Comparison of ENCODE assay signal across 12 mouse cellular contexts in the genomic region with DNA sequence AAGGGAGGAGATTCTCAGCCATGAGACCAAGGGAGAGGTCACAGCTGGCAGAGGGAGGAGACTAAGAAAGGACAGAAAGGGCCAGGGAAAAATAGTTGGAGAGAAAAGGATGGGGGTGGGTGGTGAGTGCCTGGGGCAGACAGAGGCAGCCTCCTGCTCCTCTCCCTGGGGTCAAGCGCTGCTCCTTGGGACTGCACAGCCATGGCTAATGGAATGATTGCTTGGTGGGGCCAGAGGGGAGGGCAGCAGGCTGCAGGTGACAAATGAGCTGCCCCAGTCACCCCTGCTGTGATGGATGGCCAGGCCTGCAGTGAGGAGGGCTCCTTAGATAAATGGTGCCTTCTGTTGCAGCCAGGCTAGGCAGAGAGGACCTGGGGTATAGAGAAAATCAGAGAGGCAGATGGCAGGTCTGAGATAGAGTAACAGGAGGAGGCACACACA. TPM values are rescaled to one million over a fixed set of nuclear protein-coding genes. Genes with fewer than 3 reads are reported as not detected.
DNase-seq lines count a peak whose midpoint lies in the region; ATAC-seq lines count a peak whose summit lies in the region.
"Had no signal": no experiment of that assay in that cellular context is flagged by ENCODE, and none has a peak within 500 bp of the region (broad histone marks: within the 10 kb centered on the region; RNA-seq: fewer than 3 reads in every experiment).

No protein-coding gene starts in this region.

- DNase-seq in left cerebral cortex, postnatal 4 days, result peak; percentile 50
- no peak for DNase-seq in left cerebral cortex, postnatal 36 days (ENCODE audit: low spot score in 2 of 2)
- no peak for DNase-seq in embryonic facial prominence, embryonic 14.5 days (ENCODE audit: low spot score)
- DNase-seq in limb, embryonic 10.5 days (ENCODE audit: low spot score), result peak; percentile 41
- DNase-seq in retina, postnatal 1 day, result peak; percentile 55
- no peak for DNase-seq in ovary, adult 18-20 months (ENCODE audit: low spot score)
- no peak for DNase-seq in left cerebral cortex, adult 9 months (ENCODE audit: low spot score in 2 of 2)
- DNase-seq: kidney, adult 2 months; lung, adult 2 months; thymus, postnatal 14 days had no signal

- no peak overlapping the region for H3K9ac ChIP-seq in embryonic facial prominence, embryonic 14.5 days (ENCODE audit: low read depth, low read length)
- H3K9ac ChIP-seq: heart, embryonic 13.5 days had no signal

- H3K27ac ChIP-seq in embryonic facial prominence, embryonic 14.5 days (replicated peaks; ENCODE audit: low read depth, low read length), result no peak overlapping the region
- H3K27ac ChIP-seq in limb, embryonic 10.5 days, result peak overlapping the region; percentile 61; the same call in 1 of the 2 replicates
- H3K27ac ChIP-seq: heart, embryonic 13.5 days had no signal

- peak; percentile 20; the same call in 1 of the 2 replicates for ATAC-seq in embryonic facial prominence, embryonic 14.5 days (ENCODE audit: low read depth)
- ATAC-seq in activated CD4-positive, CD25-positive, alpha-beta regulatory T cell, adult 4 months, result no peak

- no peak overlapping the region for H3K4me3 ChIP-seq in embryonic facial prominence, embryonic 14.5 days (ENCODE audit: low read depth, low read length)
- no peak overlapping the region for H3K4me3 ChIP-seq in limb, embryonic 10.5 days
- H3K4me3 ChIP-seq: heart, embryonic 13.5 days had no signal

- H3K27me3 ChIP-seq in embryonic facial prominence, embryonic 14.5 days (replicated peaks; ENCODE audit: control insufficient read depth, insufficient read depth, low read length), result no peaks in the 10 kb centered on the region
- H3K27me3 ChIP-seq in limb, embryonic 10.5 days (ENCODE audit: low read depth, poor library complexity, severe bottlenecking), result peaks cover 73% of the 10 kb centered on the region

- 0 out of 2 replicates have a peak, but pooled peaks cover 4% of the 10 kb centered on the region for H3K4me1 ChIP-seq in embryonic facial prominence, embryonic 14.5 days (ENCODE audit: control insufficient read depth, insufficient read depth, low read length)
- peaks cover 43% of the 10 kb centered on the region for H3K4me1 ChIP-seq in limb, embryonic 10.5 days

- H3K9me3 ChIP-seq in embryonic facial prominence, embryonic 14.5 days (ENCODE audit: control insufficient read depth, low read length), result 0 out of 2 replicates have a peak, but pooled peaks cover 7% of the 10 kb centered on the region
- H3K9me3 ChIP-seq in limb, embryonic 10.5 days (replicated peaks), result 0 out of 2 replicates have a peak, but pooled peaks cover 2% of the 10 kb centered on the region

- no peaks in the 10 kb centered on the region for H3K36me3 ChIP-seq in embryonic facial prominence, embryonic 14.5 days (ENCODE audit: control insufficient read depth, insufficient read depth, low read length)
- no peaks in the 10 kb centered on the region for H3K36me3 ChIP-seq in limb, embryonic 10.5 days
- H3K36me3 ChIP-seq: heart, embryonic 13.5 days had no signal

- no CpG with 5 or more reads among the region's 1 CpGs for WGBS in embryonic facial prominence, embryonic 14.5 days
- 0% methylated on average over 1 of the region's 1 CpGs for WGBS in limb, embryonic 10.5 days

- H3K4me2 ChIP-seq in embryonic facial prominence, embryonic 14.5 days (ENCODE audit: low read depth, low read length), result no peak overlapping the region
- H3K4me2 ChIP-seq: heart, embryonic 13.5 days had no signal

- intact Hi-C loops in left cerebral cortex, postnatal 4 days (cut with DNase I), result no loop called here
- intact Hi-C loops in left cerebral cortex, postnatal 36 days (cut with DNase I), result no loop called here

RNA-seq across cellular contexts. Expression of a gene that starts 2.7 kb away (rescaled TPM):
- 10 to 100 TPM; 70.6 to 74.8 TPM for total RNA-seq in left cerebral cortex, postnatal 4 days (2021)
- 10 to 100 TPM; 37.3 to 40.9 TPM for total RNA-seq in left cerebral cortex, postnatal 36 days (2021)
- polyA plus RNA-seq in embryonic facial prominence, embryonic 14.5 days (2014; fragmentation: Nextera tagmentation; extraction: Ambion mirVana), result 29.5 and 35.5 TPM in 2 replicates
- 17.8 and 20.9 TPM in 2 replicates for polyA plus RNA-seq in limb, embryonic 10.5 days (2016; fragmentation: Nextera tagmentation; extraction: Ambion mirVana)
- 10 to 100 TPM; 11.0 to 17.9 TPM for polyA plus RNA-seq in activated CD4-positive, CD25-positive, alpha-beta regulatory T cell, adult 4 months (2017; shearing (Covaris generic))

RNA-seq across cellular contexts. Expression of a gene that starts 42.5 kb away (rescaled TPM):
- total RNA-seq in left cerebral cortex, postnatal 4 days (2021), result 100 to 1,000 TPM; 106 to 117 TPM
- total RNA-seq in left cerebral cortex, postnatal 36 days (2021), result 100 to 1,000 TPM; 242 to 273 TPM
- polyA plus RNA-seq in embryonic facial prominence, embryonic 14.5 days (2014; fragmentation: Nextera tagmentation; extraction: Ambion mirVana), result 0.28 and 0.29 TPM in 2 replicates
- polyA plus RNA-seq in limb, embryonic 10.5 days (2016; fragmentation: Nextera tagmentation; extraction: Ambion mirVana), result 0.05 and 0.09 TPM in 2 replicates
- not detected for polyA plus RNA-seq in activated CD4-positive, CD25-positive, alpha-beta regulatory T cell, adult 4 months (2017; shearing (Covaris generic))

RNA-seq across cellular contexts. Expression of a gene that starts 49.7 kb away (rescaled TPM):
- total RNA-seq in left cerebral cortex, postnatal 4 days (2021), result 10 to 100 TPM; 12.2 to 13.4 TPM
- total RNA-seq in left cerebral cortex, postnatal 36 days (2021), result 10 to 100 TPM; 11.2 to 13.1 TPM
- 9.2 and 11.3 TPM in 2 replicates for polyA plus RNA-seq in embryonic facial prominence, embryonic 14.5 days (2014; fragmentation: Nextera tagmentation; extraction: Ambion mirVana)
- 19.8 and 20.0 TPM in 2 replicates for polyA plus RNA-seq in limb, embryonic 10.5 days (2016; fragmentation: Nextera tagmentation; extraction: Ambion mirVana)
- 10 to 100 TPM in 1 of 2 experiments, 1 to 10 TPM in 1; 7.0 to 10.9 TPM for polyA plus RNA-seq in activated CD4-positive, CD25-positive, alpha-beta regulatory T cell, adult 4 months (2017; shearing (Covaris generic))

RNA-seq across cellular contexts. Expression of a gene that starts 52.5 kb away (rescaled TPM):
- total RNA-seq in left cerebral cortex, postnatal 4 days (2021), result 10 to 100 TPM; 38.0 to 43.2 TPM
- total RNA-seq in left cerebral cortex, postnatal 36 days (2021), result 10 to 100 TPM; 40.9 to 44.9 TPM
- polyA plus RNA-seq in embryonic facial prominence, embryonic 14.5 days (2014; fragmentation: Nextera tagmentation; extraction: Ambion mirVana), result 24.1 and 27.8 TPM in 2 replicates
- polyA plus RNA-seq in limb, embryonic 10.5 days (2016; fragmentation: Nextera tagmentation; extraction: Ambion mirVana), result 26.9 and 27.0 TPM in 2 replicates
- polyA plus RNA-seq in activated CD4-positive, CD25-positive, alpha-beta regulatory T cell, adult 4 months (2017; shearing (Covaris generic)), result 10 to 100 TPM; 18.6 to 21.8 TPM

Comparison
In these comparisons a context has a peak if more than half of its experiments do, and no peak if none do; other contexts are left out.
1. DNase-seq: peak in left cerebral cortex, postnatal 4 days (single experiment), limb, embryonic 10.5 days (single experiment) and retina, postnatal 1 day (single experiment); none in left cerebral cortex, postnatal 36 days (0 of 2), embryonic facial prominence, embryonic 14.5 days (single experiment), ovary, adult 18-20 months (single experiment) and left cerebral cortex, adult 9 months (0 of 2).